Mouse (Mus musculus) urinary bladder, adult 18-20 months (tissue): ENCODE data around the gene Cyp3a59.
"Not testable (repeated sequence)": the region's sequence is repeated elsewhere in the genome, so short reads cannot be mapped to it uniquely, and the experiment has no call there.

Experiments used
- DNase-seq, 2 experiments: peaks; one replicate each; pipeline ENCODE4 v3.0.0; 2022; ENCODE audit warnings: low spot score in 2 of 2, mixed read lengths in 2 of 2

The Cyp3a59 gene

DNA sequence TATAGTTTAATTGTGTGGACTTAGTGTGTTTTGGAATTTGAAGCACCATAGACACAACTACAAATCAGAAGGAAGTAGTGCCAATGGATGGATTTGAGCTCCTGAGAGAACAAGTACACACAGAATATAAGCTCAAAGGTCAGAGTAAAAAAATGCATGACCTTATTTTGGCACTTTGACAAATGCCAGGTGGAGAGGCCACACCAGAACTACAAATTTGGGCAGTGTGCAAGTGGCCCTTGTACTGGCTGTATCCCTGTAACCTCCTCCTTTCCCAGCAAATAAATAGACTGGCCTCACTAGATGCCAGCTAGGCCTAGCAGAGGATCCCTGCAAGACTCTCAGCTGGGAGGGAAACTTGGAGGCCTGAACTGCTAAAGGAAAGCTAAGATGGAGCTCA is at the start of gene Cyp3a59:
Cyp3a59 (plus strand) TSS at position 313 of the 400 bp plus-strand sequence.
- DNase-seq: not testable (repeated sequence)

DNA sequence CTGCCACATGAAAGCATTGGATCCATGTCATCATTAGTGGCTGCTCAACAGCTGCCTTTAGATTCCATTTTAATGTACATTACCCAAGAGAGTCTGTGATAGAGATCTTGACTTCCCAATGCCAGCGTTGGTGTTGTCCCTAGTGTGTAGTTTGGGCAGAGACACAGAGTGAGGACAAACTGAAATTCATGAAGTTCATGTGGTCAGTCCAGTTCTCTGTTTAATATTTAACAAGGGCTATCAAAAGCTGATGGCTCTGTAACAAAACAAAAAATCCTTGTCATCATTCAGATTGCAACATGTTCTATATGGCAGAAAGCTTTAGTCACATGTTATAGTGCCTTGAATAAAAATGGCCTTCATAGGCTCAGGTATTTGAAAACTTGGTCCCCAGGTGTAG is 9.0 kb upstream of the Cyp3a59 start:
- DNase-seq: no peak

DNA sequence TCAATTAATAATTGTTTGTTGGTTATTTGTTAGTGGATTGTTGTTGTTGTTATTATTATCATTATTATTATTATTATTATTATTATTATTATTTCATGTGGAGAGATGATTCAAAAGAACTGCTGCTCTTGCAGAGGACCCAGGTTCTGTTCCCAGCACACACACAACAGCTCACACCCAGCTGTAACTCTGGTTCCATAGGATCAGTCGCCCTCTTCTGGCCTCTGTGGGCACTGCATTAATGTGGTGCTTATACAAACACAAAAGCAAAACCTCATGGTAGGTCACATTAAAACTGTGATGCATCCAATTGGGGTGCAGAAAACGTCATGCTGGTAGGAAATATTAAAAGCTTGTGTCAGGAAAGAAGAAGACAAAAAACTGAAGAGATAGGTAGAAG is 68.8 kb downstream of the Cyp3a59 start:
- no peak for DNase-seq

DNA sequence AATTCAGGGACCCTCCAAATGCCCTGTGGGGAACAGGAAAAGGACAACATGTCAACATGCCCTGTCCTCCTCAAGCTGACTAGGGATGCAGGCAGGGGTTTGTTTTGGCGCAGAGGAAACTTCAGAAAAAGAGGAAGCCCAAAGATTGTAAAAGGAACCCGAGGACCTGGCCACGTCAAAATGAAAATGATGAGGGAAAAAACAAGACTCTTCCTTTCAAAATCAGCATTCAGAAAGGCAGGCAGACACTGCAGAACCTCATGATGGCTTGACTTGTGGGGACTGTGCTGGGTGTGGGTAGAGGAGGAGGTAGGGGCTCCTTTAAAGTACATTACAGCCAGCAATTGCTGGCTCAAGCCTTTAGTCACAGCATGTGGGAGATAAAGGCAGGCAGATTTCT is 71.4 kb downstream of the Cyp3a59 start:
- no peak for DNase-seq

DNA sequence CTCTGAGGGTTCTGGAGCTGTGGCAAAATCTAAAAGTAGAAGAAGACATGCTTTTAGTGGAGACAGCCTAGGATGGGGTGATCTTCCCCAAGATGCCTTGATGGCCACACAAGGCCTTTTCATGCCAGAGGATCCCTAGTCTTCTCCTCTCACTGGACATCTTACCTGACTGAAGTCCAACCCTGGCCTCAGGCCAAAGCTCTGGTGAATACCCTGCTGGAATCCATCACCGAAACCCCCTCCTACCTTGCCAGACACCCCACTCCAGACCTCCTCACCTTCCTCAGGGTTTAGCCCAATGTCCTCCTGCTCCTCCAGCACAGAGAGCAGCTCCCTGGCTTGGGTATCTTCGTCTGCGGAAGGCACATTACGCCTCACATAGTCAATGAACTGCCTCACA is 79.3 kb downstream of the Cyp3a59 start:
- DNase-seq: not testable (repeated sequence)

DNA sequence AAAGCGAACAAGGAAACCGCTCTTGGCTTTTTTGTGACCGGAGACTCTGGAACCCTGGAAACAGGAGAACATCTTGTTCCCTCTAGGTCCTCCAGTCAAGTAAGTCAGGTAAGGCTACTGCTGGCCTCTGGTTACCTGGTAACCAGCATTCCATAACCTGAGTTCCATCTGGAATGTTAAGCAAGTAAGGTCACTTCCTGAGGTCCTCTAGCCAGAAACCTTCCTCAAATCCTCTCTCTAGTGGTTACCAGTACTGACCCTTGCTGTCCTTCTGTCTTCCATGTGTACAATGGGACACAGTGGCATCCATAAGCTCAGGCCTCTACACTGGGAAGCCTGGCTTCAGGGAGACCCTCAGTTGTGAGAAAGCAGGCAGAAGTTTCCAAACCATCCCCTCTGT is 81.4 kb downstream of the Cyp3a59 start, which contains the start of gene Gm5565:
Gm5565 (minus strand) TSS at position 101 of the 400 bp plus-strand sequence.
- DNase-seq: not testable (repeated sequence)
